Mouse (Mus musculus) monocyte, adult 2 months (primary cell): ENCODE data around the gene Gm2115.

ENCODE experiments used
- DNase-seq, 2 experiments: peaks; one replicate each; pipeline ENCODE4 v3.0.0; 2022; ENCODE audit warnings: low spot score in 2 of 2, low read depth in 1 of 2

The Gm2115 gene

DNA sequence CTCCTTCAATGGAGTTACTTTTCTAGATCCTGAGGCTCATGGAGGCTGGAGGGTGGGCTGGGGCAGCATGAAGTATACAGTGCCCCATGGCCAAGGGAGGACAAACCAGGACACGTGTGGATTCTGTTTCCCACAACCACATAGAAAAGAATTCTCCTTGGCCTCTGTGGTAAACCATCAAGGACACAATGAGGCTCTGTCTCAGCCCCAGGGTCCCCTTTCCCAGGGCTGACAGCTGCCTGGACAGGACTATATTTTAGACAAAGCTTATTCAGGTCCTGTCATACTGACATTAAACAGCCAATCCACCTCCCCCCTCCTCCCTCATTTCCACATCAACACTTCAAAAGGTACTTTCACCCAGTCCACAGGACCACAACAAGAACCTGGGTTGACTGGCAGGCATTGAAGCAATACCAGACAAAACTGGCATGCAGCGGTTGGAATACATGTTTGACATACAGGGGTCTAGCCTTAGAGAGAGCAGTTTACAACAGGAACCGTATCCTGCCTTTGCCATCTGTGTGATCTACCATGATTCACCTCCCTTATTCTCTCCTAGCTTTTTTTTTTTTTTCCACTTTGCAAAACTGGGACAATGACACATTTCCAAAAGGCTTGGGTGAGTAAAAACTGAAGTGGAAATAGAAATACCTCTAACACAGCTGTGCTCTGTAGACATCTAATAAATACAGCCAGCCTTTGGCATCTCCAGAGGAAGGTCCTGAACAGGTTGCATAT, 57.8 kb downstream of the Gm2115 start:
- DNase-seq: no peak

DNA sequence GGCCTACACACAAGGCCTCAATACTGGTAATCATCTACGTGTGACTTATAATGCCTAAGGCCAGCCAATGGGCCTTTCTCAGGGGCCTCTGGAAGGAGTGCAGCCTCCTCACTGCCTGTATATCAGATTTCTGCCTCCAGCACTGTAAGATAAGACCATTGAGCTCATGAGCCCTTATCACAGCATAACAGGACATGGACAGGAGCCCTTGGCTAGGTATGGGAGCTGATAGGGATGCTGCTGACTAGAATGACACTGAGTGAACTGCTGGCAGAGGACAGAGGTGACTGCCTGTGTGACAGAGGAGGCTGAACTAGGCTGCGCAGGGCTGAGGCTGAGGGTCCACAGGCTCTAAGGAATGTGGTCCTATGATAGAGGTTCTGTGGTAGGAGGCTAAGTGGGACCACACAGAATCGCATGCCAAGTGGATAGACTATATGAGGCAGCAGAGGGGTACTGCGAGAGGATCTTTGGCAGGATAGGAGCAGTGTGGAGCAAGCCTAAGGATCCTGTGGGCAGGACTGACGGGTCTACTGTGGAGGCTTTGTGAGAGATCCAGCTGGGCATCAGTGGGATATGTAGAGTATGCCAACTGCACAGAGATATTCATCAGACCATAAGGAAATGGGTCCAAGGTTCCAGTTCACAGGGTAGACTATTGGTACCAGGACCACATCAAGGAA, 58.5 kb downstream of the Gm2115 start:
- no peak for DNase-seq

DNA sequence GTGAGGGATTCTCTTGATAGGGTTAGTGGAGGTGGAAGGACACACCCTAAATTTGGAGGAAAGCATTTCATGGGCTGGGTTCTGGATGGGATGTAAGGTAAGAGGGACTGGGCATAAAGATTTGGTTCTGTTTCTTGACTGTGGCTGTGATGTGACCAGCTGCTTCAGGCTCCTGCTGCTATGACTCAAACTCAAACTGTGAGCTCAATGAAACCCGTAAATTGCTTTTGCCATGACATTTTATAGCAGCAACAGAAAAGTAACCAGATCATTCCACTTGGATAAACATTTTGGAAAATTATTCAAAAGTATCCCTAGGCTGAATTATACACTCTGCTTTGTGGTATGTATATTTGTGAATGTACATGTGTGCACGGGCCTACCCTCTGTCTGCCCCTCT, 61.9 kb downstream of the Gm2115 start:
- no peak for DNase-seq

DNA sequence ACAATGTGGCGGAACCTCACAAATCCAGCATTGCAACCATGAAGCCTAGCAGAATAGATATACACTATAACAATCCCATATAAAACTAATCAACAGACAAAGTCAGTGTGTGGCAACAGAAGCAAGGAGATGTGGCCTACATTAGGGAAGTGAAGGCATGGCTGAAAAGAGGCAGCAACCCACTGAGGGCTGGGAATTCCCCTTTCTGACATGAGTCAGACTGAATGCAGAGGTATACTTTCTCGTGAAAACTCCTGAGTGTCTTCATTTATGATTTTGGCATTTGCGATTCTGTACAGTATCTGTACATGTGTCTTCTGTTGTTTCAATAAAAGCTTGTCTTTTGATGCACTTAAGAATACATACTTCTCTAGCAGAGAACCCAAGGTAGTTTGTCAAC, 62.6 kb downstream of the Gm2115 start:
- no peak for DNase-seq

GRCm38 (mm10) chr7:84594087-84594916, 65.5 kb downstream of the Gm2115 start:
- DNase-seq: no peak

GRCm38 (mm10) chr7:84594917-84595303, 66.2 kb downstream of the Gm2115 start:
- DNase-seq: no peak

GRCm38 (mm10) chr7:84596002-84596401, 67.2 kb downstream of the Gm2115 start:
- DNase-seq: no peak

- no peak for DNase-seq
These were observed 67.9 kb downstream of the Gm2115 start for GRCm38 (mm10) chr7:84596633-84597032.

- DNase-seq: no peak
These were observed 71.9 kb downstream of the Gm2115 start for GRCm38 (mm10) chr7:84600631-84601030.

DNA sequence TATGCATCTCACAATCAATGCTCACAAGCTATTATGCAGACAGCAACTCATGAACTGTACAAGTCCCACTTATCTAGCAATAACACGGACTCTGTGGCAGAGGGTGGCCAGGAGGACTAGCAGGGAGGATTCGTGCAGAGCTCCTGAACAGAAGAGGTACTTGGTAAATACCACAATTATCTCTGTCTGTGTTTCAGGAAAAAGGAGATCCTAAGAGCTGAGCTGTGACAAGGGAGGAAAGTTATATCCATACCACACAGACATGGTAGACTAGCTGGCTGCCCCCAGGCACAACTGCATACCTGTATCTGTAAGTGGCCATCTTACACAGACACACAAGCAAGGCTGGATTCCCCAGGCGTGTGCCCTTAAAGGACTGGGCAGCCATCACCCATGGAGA, 72.6 kb downstream of the Gm2115 start:
- no peak for DNase-seq

DNA sequence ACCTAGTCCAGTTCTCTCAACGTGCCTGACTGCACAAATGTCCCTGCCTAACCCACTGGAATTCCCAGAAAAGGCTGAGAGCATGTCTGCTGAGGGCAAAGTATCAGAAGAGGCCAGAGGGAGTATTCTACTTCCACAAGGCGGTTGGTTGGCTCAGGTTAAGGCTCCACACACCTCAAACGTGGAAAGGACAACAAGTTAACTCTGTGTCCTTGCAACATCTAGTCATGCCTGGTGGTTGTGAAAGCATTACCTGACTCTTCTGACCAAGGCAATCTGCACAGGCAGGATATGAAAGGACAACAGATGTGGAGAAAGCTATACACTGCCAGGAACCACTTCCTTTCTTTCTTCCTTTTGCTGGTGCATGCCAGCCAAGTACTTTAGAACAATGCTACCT, 75.7 kb downstream of the Gm2115 start:
- DNase-seq: no peak

DNA sequence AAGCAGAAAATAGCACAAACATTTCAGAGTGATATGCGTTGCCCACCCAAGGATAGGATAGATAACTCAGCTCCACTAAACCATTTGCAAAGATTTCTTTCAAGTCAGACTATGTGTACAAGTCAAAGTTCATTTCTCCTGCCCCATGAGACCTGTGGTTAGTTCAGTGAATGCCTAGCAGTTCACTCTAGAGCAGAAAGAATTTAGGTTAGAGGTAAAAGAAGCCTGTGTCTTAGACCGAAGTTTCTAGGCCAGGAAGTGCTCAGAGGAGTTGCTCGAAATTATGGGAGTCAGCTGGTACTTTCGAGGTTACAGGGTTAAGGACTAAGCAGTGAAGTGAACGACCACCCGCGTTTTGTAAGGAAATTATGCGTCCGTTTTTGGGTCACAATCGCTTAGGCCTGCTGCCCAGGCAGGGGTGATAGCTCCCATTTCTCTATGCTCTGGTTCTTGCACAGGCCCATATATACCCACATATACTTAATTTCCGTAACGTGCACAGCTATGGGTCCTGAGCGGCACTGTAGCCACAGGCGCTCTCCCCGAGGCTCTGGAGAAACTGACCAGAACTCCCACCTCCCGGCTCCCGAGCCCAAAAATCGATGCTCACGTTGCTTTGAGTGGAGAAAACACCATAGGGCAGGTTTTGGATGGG, 76.4 kb downstream of the Gm2115 start:
- DNase-seq: no peak

GRCm38 (mm10) chr7:84605704-84606292, 77.0 kb downstream of the Gm2115 start:
- no peak for DNase-seq

- DNase-seq: no peak
These were observed 77.6 kb downstream of the Gm2115 start, which contains the start of gene Fah for GRCm38 (mm10) chr7:84606293-84606749. Gene Fah (minus strand): TSS chr7:84606722.

DNA sequence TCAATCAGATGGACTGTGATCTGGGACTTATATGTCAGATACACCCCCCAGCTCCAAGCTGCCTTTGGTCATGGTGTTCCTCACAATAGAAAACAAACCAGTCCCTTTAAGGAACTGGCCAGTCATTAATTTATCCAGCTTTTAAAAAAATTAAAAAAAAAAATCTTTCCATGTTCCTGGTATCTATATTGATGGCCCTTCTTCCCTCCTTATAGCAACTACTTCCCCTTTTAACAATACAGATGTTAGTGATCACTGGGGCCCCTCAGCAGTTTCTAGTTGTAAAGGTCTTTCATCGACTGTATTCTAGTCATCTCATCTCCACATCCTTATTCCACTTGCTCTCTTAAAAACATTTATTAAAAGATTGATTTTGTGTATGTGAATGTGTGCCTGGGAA, 82.9 kb downstream of the Gm2115 start:
- no peak for DNase-seq

- no peak for DNase-seq
These were observed 83.7 kb downstream of the Gm2115 start for GRCm38 (mm10) chr7:84612445-84612844.

GRCm38 (mm10) chr7:84618951-84619350, 90.2 kb downstream of the Gm2115 start:
- no peak for DNase-seq

- DNase-seq: no peak
These were observed 92.2 kb downstream of the Gm2115 start for GRCm38 (mm10) chr7:84620956-84621355.

DNA sequence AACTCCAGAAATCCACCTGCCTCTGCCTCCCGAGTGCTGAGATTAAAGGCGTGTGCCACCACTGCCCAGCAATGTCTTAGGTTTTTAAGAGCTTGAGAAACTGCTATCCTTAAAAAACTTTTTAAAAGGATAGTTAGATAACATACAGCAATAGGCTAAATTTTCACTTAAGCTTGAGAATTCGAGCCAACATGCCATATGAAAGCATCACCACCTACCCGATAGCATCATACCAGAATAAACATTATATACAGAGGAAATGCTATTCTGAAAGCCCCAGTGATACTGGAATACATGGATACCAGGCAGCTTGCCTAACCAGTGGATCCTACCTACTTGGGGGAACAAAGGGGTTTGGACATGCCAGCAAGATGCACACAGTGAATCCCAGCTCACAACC, 95.0 kb downstream of the Gm2115 start:
- DNase-seq: no peak

GRCm38 (mm10) chr7:84631878-84632277, 103.1 kb downstream of the Gm2115 start:
- no peak for DNase-seq
